Mouse (Mus musculus): ENCODE measurements around the gene Arhgap45. TPM values are rescaled to one million over a fixed set of nuclear protein-coding genes. Genes with fewer than 3 reads are reported as not detected.

Gene Arhgap45
- polyA plus RNA-seq, 1 experiment from 2014 or later, result 4.7 TPM

DNA sequence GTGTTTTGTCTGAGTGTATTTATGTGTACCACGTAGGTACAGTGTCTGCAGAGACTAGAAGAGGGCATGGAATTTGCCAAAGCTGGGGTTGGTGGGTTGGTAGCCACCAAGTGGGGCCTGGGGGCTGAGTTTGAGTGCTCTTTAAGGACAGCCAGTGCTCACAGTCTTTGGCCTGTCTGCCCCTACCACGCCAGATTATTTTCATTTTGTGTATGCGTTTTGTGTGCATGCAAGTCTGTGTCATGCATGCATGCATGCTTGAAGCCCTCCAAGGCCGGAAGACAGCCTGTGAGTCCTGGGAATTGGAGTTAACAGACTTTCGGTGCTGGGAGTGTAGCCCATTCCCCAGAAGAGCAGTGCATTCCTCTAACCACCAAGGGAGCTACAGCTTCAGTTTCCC, 38.9 kb downstream of the Arhgap45 start:
- 87% methylated on average over 5 of the region's 5 CpGs for WGBS
- no peak for ATAC-seq (ENCODE audit: low FRiP score, low read depth)
- H3K9ac ChIP-seq, result peak overlapping the region; percentile 42; the same call in 1 of the 2 replicates
- peaks cover 38% of the 10 kb centered on the region for H3K36me3 ChIP-seq
- H3K4me1 ChIP-seq, result peaks cover 22% of the 10 kb centered on the region
- H3K4me3 ChIP-seq, result peak overlapping the region; percentile 8; the same call in 1 of the 2 replicates
- no peak overlapping the region for H3K27ac ChIP-seq
- peak overlapping the region; percentile 72 for H3K4me2 ChIP-seq (replicated peaks)
- H3K9me3 ChIP-seq, result no peaks in the 10 kb centered on the region
- no peaks in the 10 kb centered on the region for H3K27me3 ChIP-seq (replicated peaks)

GRCm38 (mm10) chr10:80055891-80056290, 39.4 kb downstream of the Arhgap45 start:
- no peaks in the 10 kb centered on the region for H3K9me3 ChIP-seq
- no peak overlapping the region for H3K9ac ChIP-seq
- H3K27me3 ChIP-seq (replicated peaks), result no peaks in the 10 kb centered on the region
- ATAC-seq (ENCODE audit: low FRiP score, low read depth), result no peak
- H3K36me3 ChIP-seq, result peaks cover 44% of the 10 kb centered on the region
- 92% methylated on average over 9 of the region's 10 CpGs for WGBS
- no peak overlapping the region for H3K27ac ChIP-seq
- H3K4me1 ChIP-seq, result peaks cover 22% of the 10 kb centered on the region
- peak overlapping the region; percentile 72; the same call in 1 of the 2 replicates for H3K4me2 ChIP-seq (replicated peaks)
- no peak overlapping the region for H3K4me3 ChIP-seq

DNA sequence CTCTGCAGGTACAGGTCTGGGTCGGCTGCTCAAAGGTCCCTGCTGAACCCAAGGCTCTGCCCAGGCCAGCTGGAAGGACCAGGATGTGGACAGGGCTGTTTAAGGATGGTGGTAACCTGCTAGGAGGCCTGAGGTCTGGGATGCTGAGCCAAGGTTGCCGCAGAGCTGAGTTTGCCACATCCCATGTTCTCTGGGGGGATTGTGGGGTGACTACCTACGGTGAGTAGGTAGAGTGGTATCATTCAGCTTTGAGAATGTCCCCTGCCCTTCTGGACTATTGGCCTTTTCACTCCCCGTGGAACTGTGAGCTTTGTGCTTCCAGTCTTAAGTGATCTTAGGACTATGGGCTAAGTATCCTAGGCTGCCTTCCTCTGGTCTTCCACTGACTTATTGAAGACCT, 40.1 kb downstream of the Arhgap45 start:
- H3K4me3 ChIP-seq, result no peak overlapping the region
- H3K4me2 ChIP-seq (replicated peaks), result no peak overlapping the region
- ATAC-seq (ENCODE audit: low FRiP score, low read depth), result no peak
- H3K9me3 ChIP-seq, result no peaks in the 10 kb centered on the region
- no peak overlapping the region for H3K27ac ChIP-seq
- no peaks in the 10 kb centered on the region for H3K27me3 ChIP-seq (replicated peaks)
- H3K4me1 ChIP-seq, result peaks cover 18% of the 10 kb centered on the region
- no peak overlapping the region for H3K9ac ChIP-seq
- H3K36me3 ChIP-seq, result peaks cover 50% of the 10 kb centered on the region
- 92% methylated on average over 4 of the region's 4 CpGs for WGBS

GRCm38 (mm10) chr10:80056976-80057682, 40.7 kb downstream of the Arhgap45 start:
- peaks cover 56% of the 10 kb centered on the region for H3K36me3 ChIP-seq
- H3K4me1 ChIP-seq, result peaks cover 14% of the 10 kb centered on the region
- 93% methylated on average over 27 of the region's 27 CpGs for WGBS
- H3K27ac ChIP-seq, result no peak overlapping the region
- no peaks in the 10 kb centered on the region for H3K9me3 ChIP-seq
- no peak overlapping the region for H3K4me3 ChIP-seq
- H3K27me3 ChIP-seq (replicated peaks), result no peaks in the 10 kb centered on the region
- H3K4me2 ChIP-seq (replicated peaks), result no peak overlapping the region
- no peak overlapping the region for H3K9ac ChIP-seq
- no peak for ATAC-seq (ENCODE audit: low FRiP score, low read depth)

GRCm38 (mm10) chr10:80057683-80058326, 41.4 kb downstream of the Arhgap45 start:
- no peak overlapping the region; the same call in 1 of the 2 replicates for H3K4me2 ChIP-seq (replicated peaks)
- no peaks in the 10 kb centered on the region for H3K9me3 ChIP-seq
- 82% methylated on average over 30 of the region's 30 CpGs for WGBS
- H3K9ac ChIP-seq, result no peak overlapping the region
- peaks cover 63% of the 10 kb centered on the region for H3K36me3 ChIP-seq
- H3K4me1 ChIP-seq, result peaks cover 13% of the 10 kb centered on the region
- no peaks in the 10 kb centered on the region for H3K27me3 ChIP-seq (replicated peaks)
- no peak for ATAC-seq (ENCODE audit: low FRiP score, low read depth)
- no peak overlapping the region for H3K4me3 ChIP-seq
- no peak overlapping the region for H3K27ac ChIP-seq

DNA sequence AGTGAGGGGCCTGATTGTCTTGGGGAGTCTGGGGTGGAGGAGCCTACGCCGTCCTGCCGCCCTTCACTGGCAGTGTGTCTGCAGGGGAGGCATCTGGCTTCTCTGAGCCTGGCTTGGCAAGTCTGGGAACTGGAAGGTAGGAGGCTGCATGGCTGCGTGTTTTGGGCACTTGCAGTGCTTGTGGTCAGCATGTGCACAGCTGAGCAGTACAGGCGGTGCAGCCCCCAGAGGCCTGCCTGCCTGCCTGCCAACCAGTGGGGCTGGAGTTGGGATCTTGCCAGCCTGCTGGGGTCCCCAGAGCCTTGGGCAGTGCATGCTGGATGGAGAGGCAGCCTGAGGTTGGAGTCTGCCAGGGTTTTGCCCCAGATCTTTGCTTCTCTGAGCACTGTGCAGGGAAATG, 46.7 kb downstream of the Arhgap45 start:
- Histone ChIP-seq H3K27me3 (replicated peaks) (no peaks in the 10 kb centered on the region), H3K9me3 (no peaks in the 10 kb centered on the region), H3K9ac (no peak overlapping the region), H3K27ac (no peak overlapping the region), H3K36me3 (peaks cover 64% of the 10 kb centered on the region), H3K4me3 (no peak overlapping the region), H3K4me1 (no peaks in the 10 kb centered on the region), H3K4me2 (replicated peaks) (no peak overlapping the region)
- 89% methylated on average over 5 of the region's 5 CpGs for WGBS
- ATAC-seq (ENCODE audit: low FRiP score, low read depth), result no peak

GRCm38 (mm10) chr10:80063877-80064650, 47.6 kb downstream of the Arhgap45 start:
- Histone ChIP-seq H3K4me2 (replicated peaks) (no peak overlapping the region), H3K9me3 (no peaks in the 10 kb centered on the region), H3K4me1 (no peaks in the 10 kb centered on the region), H3K4me3 (no peak overlapping the region), H3K9ac (no peak overlapping the region), H3K27me3 (replicated peaks) (no peaks in the 10 kb centered on the region), H3K36me3 (peaks cover 57% of the 10 kb centered on the region), H3K27ac (no peak overlapping the region)
- ATAC-seq (ENCODE audit: low FRiP score, low read depth), result no peak
- WGBS, result 77% methylated on average over 23 of the region's 23 CpGs

- no peaks in the 10 kb centered on the region for H3K27me3 ChIP-seq (replicated peaks)
- peaks cover 9% of the 10 kb centered on the region for H3K36me3 ChIP-seq
- H3K4me3 ChIP-seq, result no peak overlapping the region
- 0 out of 2 replicates have a peak, but pooled peaks cover 8% of the 10 kb centered on the region for H3K4me1 ChIP-seq
- no peaks in the 10 kb centered on the region for H3K9me3 ChIP-seq
- H3K4me2 ChIP-seq (replicated peaks), result no peak overlapping the region
- no peak overlapping the region for H3K27ac ChIP-seq
- ATAC-seq (ENCODE audit: low FRiP score, low read depth), result no peak
- H3K9ac ChIP-seq, result no peak overlapping the region
- 96% methylated on average over 6 of the region's 7 CpGs for WGBS
These were observed 52.8 kb downstream of the Arhgap45 start for GRCm38 (mm10) chr10:80069251-80069650.

GRCm38 (mm10) chr10:80069948-80070450, 53.5 kb downstream of the Arhgap45 start:
- WGBS, result 90% methylated on average over 4 of the region's 4 CpGs
- H3K9me3 ChIP-seq, result no peaks in the 10 kb centered on the region
- no peak overlapping the region for H3K4me3 ChIP-seq
- no peak for ATAC-seq (ENCODE audit: low FRiP score, low read depth)
- 0 out of 2 replicates have a peak, but pooled peaks cover 8% of the 10 kb centered on the region for H3K4me1 ChIP-seq
- H3K27me3 ChIP-seq (replicated peaks), result no peaks in the 10 kb centered on the region
- H3K4me2 ChIP-seq (replicated peaks), result no peak overlapping the region
- H3K36me3 ChIP-seq, result peaks cover 7% of the 10 kb centered on the region
- no peak overlapping the region for H3K27ac ChIP-seq
- H3K9ac ChIP-seq, result no peak overlapping the region

DNA sequence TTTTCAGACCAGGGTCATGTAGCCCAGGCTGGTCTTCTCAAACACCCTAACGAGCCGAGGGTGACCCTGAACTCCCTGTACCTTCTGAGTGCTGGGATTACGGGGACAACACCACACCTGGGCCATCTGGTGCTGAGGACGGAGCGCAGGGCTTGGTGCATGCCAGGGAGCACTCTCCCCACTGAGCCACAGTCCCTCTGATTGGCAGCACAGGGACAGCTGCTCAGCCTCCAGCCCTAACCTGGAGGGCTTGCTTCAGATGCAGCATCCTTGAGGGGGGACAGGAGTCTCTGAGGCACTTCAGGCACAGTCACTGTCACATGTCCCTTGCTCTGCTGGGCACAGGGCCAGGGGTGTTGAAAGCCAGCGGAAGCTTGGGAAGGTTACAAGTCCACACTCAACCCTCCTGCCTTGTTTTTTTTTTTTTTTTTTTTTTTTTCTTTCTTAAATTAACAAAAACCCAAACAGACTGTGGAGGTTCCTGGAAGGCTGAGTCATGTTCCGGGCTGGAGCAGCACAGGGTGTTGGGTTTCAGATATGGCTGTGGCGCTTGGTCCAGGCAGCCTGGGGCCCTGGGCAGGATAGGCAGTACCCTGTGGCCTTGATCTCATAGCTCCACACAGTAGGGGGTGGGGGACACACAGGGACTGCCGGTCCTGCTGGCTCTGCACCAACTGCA, 54.5 kb downstream of the Arhgap45 start:
- no peak overlapping the region for H3K27ac ChIP-seq
- H3K36me3 ChIP-seq, result peaks cover 7% of the 10 kb centered on the region
- 70% methylated on average over 9 of the region's 9 CpGs for WGBS
- H3K9me3 ChIP-seq, result no peaks in the 10 kb centered on the region
- ATAC-seq (ENCODE audit: low FRiP score, low read depth), result no peak
- no peaks in the 10 kb centered on the region for H3K27me3 ChIP-seq (replicated peaks)
- H3K4me2 ChIP-seq (replicated peaks), result no peak overlapping the region
- H3K4me1 ChIP-seq, result peaks cover 15% of the 10 kb centered on the region; the same call in 1 of the 2 replicates
- H3K9ac ChIP-seq, result no peak overlapping the region
- no peak overlapping the region for H3K4me3 ChIP-seq

DNA sequence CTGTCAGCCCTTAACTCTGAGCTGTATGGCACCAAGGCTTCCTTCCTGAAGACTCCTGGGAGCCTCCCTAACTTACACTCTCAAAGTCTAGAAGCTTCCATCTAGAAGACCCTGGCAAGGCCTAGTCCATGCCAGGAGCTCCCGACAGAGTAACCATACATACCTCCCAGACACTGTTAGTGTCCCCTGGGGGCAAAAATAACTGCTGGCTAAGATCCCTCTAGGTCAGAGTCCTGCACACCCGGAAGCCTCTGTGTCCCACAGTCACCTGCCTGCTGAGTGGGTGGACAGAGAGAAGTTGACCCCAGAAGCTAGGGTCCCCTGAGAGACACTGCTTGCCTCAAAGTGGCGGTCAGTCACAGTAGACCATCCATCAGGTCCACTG, 55.1 kb downstream of the Arhgap45 start:
- ATAC-seq (ENCODE audit: low FRiP score, low read depth), result no peak
- Histone ChIP-seq H3K4me1 (peaks cover 15% of the 10 kb centered on the region; the same call in 1 of the 2 replicates), H3K9ac (no peak overlapping the region), H3K27me3 (replicated peaks) (no peaks in the 10 kb centered on the region), H3K27ac (no peak overlapping the region), H3K4me3 (no peak overlapping the region), H3K4me2 (replicated peaks) (no peak overlapping the region), H3K9me3 (no peaks in the 10 kb centered on the region), H3K36me3 (peaks cover 3% of the 10 kb centered on the region)
- 81% methylated on average over 3 of the region's 3 CpGs for WGBS
